Comparison of ENCODE assay signal across 23 mouse cellular contexts in genomic region chr14:77638148-77638547, GRCm38 (mm10).
"Had no signal": no experiment of that assay in that cellular context is flagged by ENCODE, and none has a peak within 500 bp of the region (broad histone marks: within the 10 kb centered on the region; RNA-seq: fewer than 3 reads in every experiment).

No protein-coding gene starts in this region.

- ATAC-seq: hindbrain, postnatal 0 days; intestine, embryonic 16.5 days; liver, embryonic 12.5 days had no signal

- H3K27ac ChIP-seq: heart, embryonic 13.5 days; heart, embryonic 15.5 days; hindbrain, embryonic 15.5 days; hindbrain, postnatal 0 days; layer of hippocampus, adult 2 months; left cerebral cortex, adult 2 months; limb, embryonic 15.5 days; liver, embryonic 12.5 days; liver, embryonic 14.5 days had no signal

- H3K9ac ChIP-seq: heart, embryonic 13.5 days; heart, embryonic 15.5 days; hindbrain, embryonic 13.5 days; hindbrain, embryonic 15.5 days; limb, embryonic 15.5 days; liver, embryonic 12.5 days; liver, embryonic 14.5 days had no signal

- DNase-seq: gastrocnemius, postnatal 14 days; gastrocnemius, postnatal 36 days; heart, adult 18-20 months; heart, postnatal 14 days; heart, postnatal 36 days; kidney, adult 11 months; kidney, adult 8-10 months; kidney, postnatal 10 days; kidney, postnatal 25 days; kidney, postnatal 4 days; left cerebral cortex, postnatal 4 days had no signal

- H3K4me1 ChIP-seq: liver, embryonic 12.5 days had no signal

- H3K36me3 ChIP-seq: heart, embryonic 13.5 days; heart, embryonic 15.5 days; hindbrain, embryonic 15.5 days; limb, embryonic 15.5 days; liver, embryonic 12.5 days had no signal

- H3K4me3 ChIP-seq: heart, embryonic 13.5 days; heart, embryonic 15.5 days; hindbrain, embryonic 13.5 days; hindbrain, embryonic 15.5 days; layer of hippocampus, adult 2 months; left cerebral cortex, adult 2 months; limb, embryonic 15.5 days; liver, embryonic 12.5 days had no signal

- H3K9me3 ChIP-seq: heart, embryonic 13.5 days; heart, embryonic 15.5 days; hindbrain, embryonic 13.5 days; hindbrain, embryonic 15.5 days; limb, embryonic 15.5 days; liver, embryonic 12.5 days had no signal

- H3K4me2 ChIP-seq: heart, embryonic 11.5 days; heart, embryonic 13.5 days; heart, embryonic 15.5 days; hindbrain, embryonic 13.5 days; hindbrain, embryonic 15.5 days; limb, embryonic 15.5 days; liver, embryonic 12.5 days had no signal

- H3K27me3 ChIP-seq: heart, embryonic 13.5 days; heart, embryonic 15.5 days; hindbrain, embryonic 13.5 days; hindbrain, embryonic 15.5 days; limb, embryonic 15.5 days; liver, embryonic 12.5 days had no signal
